Mouse (Mus musculus): ENCODE results near the gene Entpd1. TPM values are rescaled to one million over a fixed set of nuclear protein-coding genes. Genes with fewer than 3 reads are reported as not detected.

Entpd1 gene
- polyA plus RNA-seq, 1 experiment from 2014 or later: 3.7 TPM

DNA sequence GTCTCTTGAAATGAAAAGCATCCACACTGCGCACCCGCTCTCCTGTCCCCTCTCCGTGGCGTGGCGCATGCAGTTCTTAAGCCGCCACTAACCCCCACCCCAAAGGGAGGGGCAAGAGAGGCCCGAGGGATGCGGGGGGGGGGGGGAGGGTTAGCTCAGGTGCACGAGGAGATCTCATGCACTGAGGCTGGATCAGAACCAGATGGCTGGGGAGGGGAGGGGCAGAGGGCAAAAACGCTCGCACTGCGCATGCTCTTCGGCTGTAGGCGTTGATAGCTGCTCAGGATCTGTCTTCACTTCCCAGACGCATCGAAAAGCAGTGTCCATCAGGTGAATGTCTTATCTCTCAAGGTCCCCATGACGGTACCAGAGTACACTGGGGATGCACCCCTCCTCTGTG lies 136.4 kb downstream of the Entpd1 start, which contains the start of gene Cc2d2b:
Cc2d2b (plus strand) TSS at position 195 of the 400 bp plus-strand sequence.
- WGBS: 76% methylated on average over 17 of the region's 17 CpGs
- Histone ChIP-seq H3K4me1 (no peaks in the 10 kb centered on the region), H3K9me3 (no peaks in the 10 kb centered on the region), H3K4me3 (peak within 1 kb of the TSS; percentile 22; the same call in 1 of the 2 replicates), H3K36me3 (replicated peaks) (no peaks in the 10 kb centered on the region), H3K27me3 (ENCODE audit: poor library complexity, severe bottlenecking) (no peaks in the 10 kb centered on the region), H3K27ac (no peak within 1 kb of the TSS)
- DNase-seq (ENCODE audit: extremely low spot score, low spot score): no peak

GRCm38 (mm10) chr19:40754311-40754710 lies 142.1 kb downstream of the Entpd1 start:
- Histone ChIP-seq H3K9me3 (no peaks in the 10 kb centered on the region), H3K4me3 (no peak overlapping the region), H3K36me3 (replicated peaks) (no peaks in the 10 kb centered on the region), H3K27ac (no peak overlapping the region), H3K4me1 (peaks cover 11% of the 10 kb centered on the region), H3K27me3 (ENCODE audit: poor library complexity, severe bottlenecking) (no peaks in the 10 kb centered on the region)
- 80% methylated on average over 2 of the region's 2 CpGs for WGBS
- DNase-seq (ENCODE audit: extremely low spot score, low spot score): peak; percentile 46

DNA sequence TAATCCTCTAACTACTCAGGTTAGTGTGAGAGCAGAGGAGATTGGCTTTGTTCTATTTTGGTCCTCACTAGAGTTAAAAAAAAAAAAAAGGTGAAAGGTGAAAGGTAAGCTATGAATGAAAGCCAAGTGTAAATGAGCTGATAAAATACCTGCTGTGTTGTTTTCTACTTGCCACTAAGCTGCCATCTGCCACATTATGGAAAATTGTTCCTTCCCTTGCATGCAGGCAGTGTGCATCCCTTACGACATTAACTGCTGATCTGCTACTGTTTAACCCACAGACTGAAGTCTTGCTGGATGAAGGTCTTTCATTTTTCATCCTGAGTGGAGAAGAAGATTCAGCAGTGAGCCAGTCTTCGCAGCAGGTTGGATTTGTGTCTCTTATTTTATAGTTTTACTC lies 147.9 kb downstream of the Entpd1 start:
- WGBS: 76% methylated on average over 2 of the region's 2 CpGs
- Histone ChIP-seq H3K27ac (no peak overlapping the region), H3K27me3 (ENCODE audit: poor library complexity, severe bottlenecking) (peaks cover 14% of the 10 kb centered on the region), H3K9me3 (no peaks in the 10 kb centered on the region), H3K4me3 (no peak overlapping the region), H3K4me1 (peaks cover 30% of the 10 kb centered on the region), H3K36me3 (replicated peaks) (no peaks in the 10 kb centered on the region)
- no peak for DNase-seq (ENCODE audit: extremely low spot score, low spot score)

- H3K27me3 ChIP-seq (ENCODE audit: poor library complexity, severe bottlenecking): peaks cover 14% of the 10 kb centered on the region
- WGBS: 39% methylated on average over 22 of the region's 22 CpGs
- no peaks in the 10 kb centered on the region for H3K9me3 ChIP-seq
- peak; percentile 19 for DNase-seq (ENCODE audit: extremely low spot score, low spot score)
- H3K4me1 ChIP-seq: peaks cover 30% of the 10 kb centered on the region
- peak overlapping the region; percentile 44 for H3K4me3 ChIP-seq
- H3K27ac ChIP-seq: peak overlapping the region; percentile 73
- H3K36me3 ChIP-seq (replicated peaks): no peaks in the 10 kb centered on the region
These were observed 150.0 kb downstream of the Entpd1 start for GRCm38 (mm10) chr19:40762023-40762759.

DNA sequence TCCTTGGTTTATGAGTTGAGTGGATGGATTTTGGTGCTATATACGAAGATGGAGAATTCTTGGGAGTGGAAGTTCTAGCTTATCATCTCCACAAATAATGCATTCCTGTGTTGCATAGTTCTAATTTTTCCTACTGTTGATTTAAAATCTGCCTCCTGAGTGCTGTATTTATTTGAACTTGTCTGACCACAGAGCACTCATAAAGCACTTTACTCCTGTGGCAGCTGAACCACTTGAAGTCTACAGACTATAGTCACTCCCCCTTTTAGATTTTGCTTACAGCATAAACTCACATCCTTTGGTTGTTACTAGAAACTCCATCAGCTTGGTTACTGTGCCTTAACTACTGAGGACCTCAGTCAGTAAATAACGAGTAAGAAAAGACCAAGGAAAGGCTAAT lies 155.0 kb downstream of the Entpd1 start:
- no peak for DNase-seq (ENCODE audit: extremely low spot score, low spot score)
- WGBS: 85% methylated on average over 2 of the region's 2 CpGs
- no peak overlapping the region for H3K27ac ChIP-seq
- no peaks in the 10 kb centered on the region for H3K9me3 ChIP-seq
- no peak overlapping the region for H3K4me3 ChIP-seq
- H3K36me3 ChIP-seq (replicated peaks): no peaks in the 10 kb centered on the region
- peaks cover 10% of the 10 kb centered on the region for H3K4me1 ChIP-seq
- no peaks in the 10 kb centered on the region for H3K27me3 ChIP-seq (ENCODE audit: poor library complexity, severe bottlenecking)

- no peak for DNase-seq (ENCODE audit: extremely low spot score, low spot score)
- Histone ChIP-seq H3K27me3 (ENCODE audit: poor library complexity, severe bottlenecking) (no peaks in the 10 kb centered on the region), H3K27ac (no peak overlapping the region), H3K9me3 (no peaks in the 10 kb centered on the region), H3K4me3 (no peak overlapping the region), H3K4me1 (0 out of 2 replicates have a peak, but pooled peaks cover 5% of the 10 kb centered on the region), H3K36me3 (replicated peaks) (no peaks in the 10 kb centered on the region)
- WGBS: 54% methylated on average over 7 of the region's 7 CpGs
These were observed 157.2 kb downstream of the Entpd1 start for GRCm38 (mm10) chr19:40769341-40769770.

DNA sequence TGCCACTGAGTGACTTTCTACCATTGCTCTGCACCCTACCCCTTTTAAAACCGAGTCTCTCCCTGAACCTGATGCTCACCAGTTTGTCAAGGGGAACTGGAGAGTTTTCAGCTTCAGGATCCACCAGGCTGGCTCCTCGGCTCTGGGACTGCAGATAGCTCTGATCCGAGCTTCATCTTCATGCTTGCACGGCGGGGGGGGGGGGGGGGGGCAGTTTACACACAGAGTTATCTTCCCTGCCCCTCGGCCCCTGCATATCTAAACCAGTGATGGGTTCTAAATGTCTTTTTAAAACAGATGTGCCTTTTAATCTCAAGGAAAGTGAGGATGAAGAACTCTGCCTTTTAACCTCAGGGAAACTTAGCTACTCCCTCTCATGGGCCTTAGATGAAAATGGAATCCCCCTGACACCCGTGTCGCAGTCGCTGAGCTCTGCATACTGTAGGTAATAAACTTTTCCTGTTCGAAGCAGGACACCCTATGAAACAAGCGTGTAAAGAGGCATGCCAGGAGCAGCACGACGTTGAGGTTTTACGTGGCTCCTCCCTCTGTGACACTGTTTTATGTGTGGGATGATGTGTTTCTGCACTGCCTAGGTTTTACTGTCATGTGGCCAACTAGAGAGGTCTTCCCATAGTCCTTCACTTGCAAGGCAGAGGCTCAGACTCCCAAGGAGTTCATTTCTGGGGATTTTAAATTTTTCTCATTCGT lies 176.0 kb downstream of the Entpd1 start:
- H3K4me3 ChIP-seq: no peak overlapping the region
- 79% methylated on average over 15 of the region's 15 CpGs for WGBS
- H3K9me3 ChIP-seq: no peaks in the 10 kb centered on the region
- H3K36me3 ChIP-seq (replicated peaks): no peaks in the 10 kb centered on the region
- DNase-seq (ENCODE audit: extremely low spot score, low spot score): no peak
- no peaks in the 10 kb centered on the region for H3K4me1 ChIP-seq
- no peaks in the 10 kb centered on the region for H3K27me3 ChIP-seq (ENCODE audit: poor library complexity, severe bottlenecking)
- no peak overlapping the region for H3K27ac ChIP-seq

DNA sequence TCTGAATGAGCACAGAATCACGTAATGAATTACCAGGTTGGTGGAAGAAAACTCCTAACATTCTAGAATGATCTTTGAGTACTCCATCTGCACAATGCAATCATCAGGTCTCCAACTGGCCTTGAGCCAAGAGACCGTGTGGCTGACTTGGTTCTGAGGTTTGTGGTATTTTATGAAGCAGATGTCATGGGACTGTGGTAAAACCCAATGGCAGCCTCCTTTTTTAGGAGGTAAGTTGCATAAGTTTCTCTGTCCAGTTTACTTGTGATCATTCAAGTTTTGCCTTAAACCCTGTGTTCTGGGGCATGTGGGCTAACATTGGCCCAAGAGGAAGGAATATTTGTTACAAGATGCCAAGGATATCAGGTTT lies 176.5 kb downstream of the Entpd1 start:
- DNase-seq (ENCODE audit: extremely low spot score, low spot score): no peak
- 92% methylated on average over 2 of the region's 2 CpGs for WGBS
- Histone ChIP-seq H3K4me3 (no peak overlapping the region), H3K27me3 (ENCODE audit: poor library complexity, severe bottlenecking) (no peaks in the 10 kb centered on the region), H3K27ac (no peak overlapping the region), H3K4me1 (no peaks in the 10 kb centered on the region), H3K9me3 (no peaks in the 10 kb centered on the region), H3K36me3 (replicated peaks) (no peaks in the 10 kb centered on the region)

Other genes with a start within 250 kb of the Entpd1 start
- 36.3 and 39.0 TPM in 2 replicates for gene Sorbs1, start 98.6 kb upstream of the Entpd1 start, polyA plus RNA-seq (2016; fragmentation: Nextera tagmentation; extraction: Ambion mirVana)
- gene Aldh18a1, start 23.9 kb upstream of the Entpd1 start, polyA plus RNA-seq (2016; fragmentation: Nextera tagmentation; extraction: Ambion mirVana): 114 and 115 TPM in 2 replicates
- 12.0 and 12.6 TPM in 2 replicates for gene Tctn3, start 133 bp upstream of the Entpd1 start, polyA plus RNA-seq (2016; fragmentation: Nextera tagmentation; extraction: Ambion mirVana)
- gene Cc2d2b, start 136.4 kb downstream of the Entpd1 start, polyA plus RNA-seq (2016; fragmentation: Nextera tagmentation; extraction: Ambion mirVana): 0.05 and 0.06 TPM in 2 replicates
- 37.9 and 39.9 TPM in 2 replicates for gene Ccnj, start 218.9 kb downstream of the Entpd1 start, polyA plus RNA-seq (2016; fragmentation: Nextera tagmentation; extraction: Ambion mirVana)

Data from forebrain, embryonic 10.5 days (tissue).